Mouse (Mus musculus): ENCODE results near the gene Fam76a. TPM values are rescaled to one million over a fixed set of nuclear protein-coding genes. Genes with fewer than 3 reads are reported as not detected.

Gene Fam76a
- polyA plus RNA-seq (2012; rRNA removed; ENCODE audit: low replicate concordance), result 12.4 and 12.9 TPM in 2 replicates

GRCm38 (mm10) chr4:132922558-132923008 lies at the start of gene Fam76a:
Gene Fam76a (minus strand): TSS chr4:132922558.

GRCm38 (mm10) chr4:132884064-132884843 lies 38.1 kb downstream of the Fam76a start, which contains the start of gene Stx12:
Gene Stx12 (minus strand): TSS chr4:132884509.

Other genes with a start within 250 kb of the Fam76a start
- 8.1 and 8.8 TPM in 2 replicates for gene Xkr8, start 190.0 kb downstream of the Fam76a start, polyA plus RNA-seq (2012; rRNA removed; ENCODE audit: low replicate concordance)
- gene Smpdl3b, start 165.3 kb downstream of the Fam76a start, polyA plus RNA-seq (2012; rRNA removed; ENCODE audit: low replicate concordance), result 4.0 and 5.0 TPM in 2 replicates
- 11.9 and 12.8 TPM in 2 replicates for gene Rpa2, start 154.2 kb downstream of the Fam76a start, polyA plus RNA-seq (2012; rRNA removed; ENCODE audit: low replicate concordance)
- gene Themis2, start 126.2 kb downstream of the Fam76a start, polyA plus RNA-seq (2012; rRNA removed; ENCODE audit: low replicate concordance), result 25.2 and 27.1 TPM in 2 replicates
- gene Ppp1r8, start 79.4 kb downstream of the Fam76a start, polyA plus RNA-seq (2012; rRNA removed; ENCODE audit: low replicate concordance), result 22.5 and 31.9 TPM in 2 replicates
- 13.1 and 22.5 TPM in 2 replicates for gene Stx12, start 38.0 kb downstream of the Fam76a start, polyA plus RNA-seq (2012; rRNA removed; ENCODE audit: low replicate concordance)
- 8.5 and 9.4 TPM in 2 replicates for gene Fgr, start 51.5 kb upstream of the Fam76a start, polyA plus RNA-seq (2012; rRNA removed; ENCODE audit: low replicate concordance)
- gene Ahdc1, start 88.7 kb upstream of the Fam76a start, polyA plus RNA-seq (2012; rRNA removed; ENCODE audit: low replicate concordance), result 22.1 and 54.1 TPM in 2 replicates
- gene Wasf2, start 207.9 kb upstream of the Fam76a start, polyA plus RNA-seq (2012; rRNA removed; ENCODE audit: low replicate concordance), result 66.0 and 82.7 TPM in 2 replicates

Measured in mammary gland, adult 2 months (tissue).